Mouse (Mus musculus) embryonic stem cell, embryonic (primary cell): ENCODE data around the gene Crls1.

Source experiments
- CTCF ChIA-PET, 4 experiments: fragments of 300-600 bp in 2 of 4; fragments of 350-600 bp in 2 of 4; sonication (Branson Sonifier 250); formaldehyde crosslinking; loops; one replicate each; lab custom pipeline; 2022; ENCODE audit warnings: inconsistent platforms in 2 of 4; lab: Charles Lee
- POLR2A ChIA-PET, 4 experiments: fragments of 300-600 bp in 2 of 4; fragments of 350-600 bp in 2 of 4; sonication (Branson Sonifier 250); formaldehyde crosslinking; loops; one replicate each; lab custom pipeline; 2022; ENCODE audit warnings: antibody characterized with exemption in 4 of 4, inconsistent platforms in 1 of 4; lab: Charles Lee

Gene Crls1

GRCm38 (mm10) chr2:132873657-132874326 lies 27.3 kb downstream of the Crls1 start:
- CTCF ChIA-PET, result interaction anchor here in 2 of 4 experiments (1.0 to 1.3 kb wide), 2 partner anchors 30 kb away, joined by 3 read pairs; no protein-coding TSS in a partner anchor
- POLR2A ChIA-PET, result interaction anchor here in 1 of 4 experiments (0.8 kb wide), 1 partner anchor 23 kb away, joined by 3 read pairs; no protein-coding TSS in a partner anchor

- CTCF ChIA-PET, result interaction anchor here in 1 of 4 experiments (0.7 kb wide), 1 partner anchor 17 kb away, joined by 3 read pairs; no protein-coding TSS in a partner anchor
- POLR2A ChIA-PET, result interaction anchor here in 1 of 4 experiments (0.8 kb wide), 1 partner anchor 10 kb away, joined by 3 read pairs; no protein-coding TSS in a partner anchor
Observed at GRCm38 (mm10) chr2:132876991-132877390, 30.5 kb downstream of the Crls1 start.

- POLR2A ChIA-PET, result interaction anchor here in 3 of 4 experiments (0.5 to 1.8 kb wide), 17 partner anchors 8 to 598 kb away, joined by 3 to 5 read pairs (median 3); partner anchors contain the start of gene Crls1 (in 2 of the 3)
- CTCF ChIA-PET, result interaction anchor here in 3 of 4 experiments (0.6 to 2.8 kb wide), 6 partner anchors 24 to 1337 kb away, joined by 3 to 21 read pairs (median 6); partner anchors contain the start of gene Crls1 (in 2 of the 3)
Observed at GRCm38 (mm10) chr2:132879261-132880044, 33.0 kb downstream of the Crls1 start.

- POLR2A ChIA-PET, result interaction anchor here in 3 of 4 experiments (0.8 to 1.8 kb wide), 14 partner anchors 10 to 382 kb away, joined by 3 to 6 read pairs (median 4); partner anchors contain the start of genes Crls1 (in 2 of the 3), Mcm8 (in 1 of the 3), Shld1 (in 1 of the 3) and Trmt6 (in 1 of the 3)
- CTCF ChIA-PET, result interaction anchor here in 3 of 4 experiments (1.0 to 2.8 kb wide), 5 partner anchors 22 to 35 kb away, joined by 3 to 21 read pairs (median 8); partner anchors contain the start of gene Crls1 (in 2 of the 3)
Observed at GRCm38 (mm10) chr2:132880844-132881645, 34.6 kb downstream of the Crls1 start, which contains the start of gene Lrrn4. Lrrn4 (minus strand) TSS chr2:132880891.

GRCm38 (mm10) chr2:132884303-132884967 lies 38.0 kb downstream of the Crls1 start:
- ChIA-PET CTCF (interaction anchor here in 2 of 4 experiments (0.5 to 2.2 kb wide), 2 partner anchors 22 to 144 kb away, joined by 3 to 8 read pairs; no protein-coding TSS in a partner anchor), POLR2A (no interaction called here)

- ChIA-PET CTCF (interaction anchor here in 1 of 4 experiments (0.9 to 2.2 kb wide), 2 partner anchors 14 to 21 kb away, joined by 3 to 8 read pairs; no protein-coding TSS in a partner anchor), POLR2A (no interaction called here)
Observed at GRCm38 (mm10) chr2:132885312-132885711, 38.8 kb downstream of the Crls1 start.

GRCm38 (mm10) chr2:132893826-132894225 lies 47.4 kb downstream of the Crls1 start:
- POLR2A ChIA-PET, result no interaction called here
- CTCF ChIA-PET, result interaction anchor here in 1 of 4 experiments (0.7 kb wide), 2 partner anchors 10 to 17 kb away, joined by 3 read pairs; no protein-coding TSS in a partner anchor

GRCm38 (mm10) chr2:132898211-132898610 lies 51.7 kb downstream of the Crls1 start:
- ChIA-PET POLR2A (interaction anchor here in 1 of 4 experiments (0.5 to 0.6 kb wide), 2 partner anchors 81 to 434 kb away, joined by 3 read pairs; no protein-coding TSS in a partner anchor), CTCF (no interaction called here)

DNA sequence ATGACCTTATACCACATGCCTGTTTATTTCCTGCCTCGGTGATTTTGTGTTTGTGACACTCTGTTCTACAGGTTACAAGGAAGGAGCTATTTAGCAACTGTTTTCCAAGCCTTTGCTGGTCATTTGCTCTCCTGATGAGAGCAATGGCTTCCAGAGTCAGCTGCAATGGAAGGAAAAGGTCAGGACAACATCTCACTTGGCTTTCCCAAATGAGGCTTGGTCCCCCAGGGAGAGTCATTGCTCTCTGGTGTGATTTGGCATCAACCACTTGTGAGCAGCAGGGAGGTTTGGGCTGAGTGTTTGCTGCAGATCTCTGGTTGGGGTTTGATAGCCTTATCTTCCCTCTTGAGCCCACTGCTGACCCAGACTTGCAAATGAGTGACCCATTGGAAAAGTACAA lies 54.1 kb downstream of the Crls1 start:
- POLR2A ChIA-PET, result no interaction called here
- CTCF ChIA-PET, result interaction anchor here in 1 of 4 experiments (0.6 kb wide), 1 partner anchor 11 kb away, joined by 4 read pairs; no protein-coding TSS in a partner anchor

- ChIA-PET CTCF (interaction anchor here in 3 of 4 experiments (2.9 to 3.4 kb wide), 3 partner anchors 54 to 55 kb away, joined by 16 to 44 read pairs (median 28); partner anchors contain the start of gene Crls1 (in 3 of the 3)), POLR2A (interaction anchor here in 2 of 4 experiments (1.0 to 2.2 kb wide), 2 partner anchors 55 kb away, joined by 5 to 10 read pairs; partner anchors contain the start of gene Crls1 (in 2 of the 2))
Observed at GRCm38 (mm10) chr2:132901636-132902035, 55.2 kb downstream of the Crls1 start.

GRCm38 (mm10) chr2:132902056-132902455 lies 55.6 kb downstream of the Crls1 start:
- CTCF ChIA-PET, result interaction anchor here in 3 of 4 experiments (1.9 to 3.4 kb wide), 4 partner anchors 44 to 55 kb away, joined by 5 to 44 read pairs (median 22); partner anchors contain the start of gene Crls1 (in 3 of the 3)
- POLR2A ChIA-PET, result interaction anchor here in 2 of 4 experiments (1.0 to 2.2 kb wide), 2 partner anchors 55 kb away, joined by 5 to 10 read pairs; partner anchors contain the start of gene Crls1 (in 2 of the 2)

DNA sequence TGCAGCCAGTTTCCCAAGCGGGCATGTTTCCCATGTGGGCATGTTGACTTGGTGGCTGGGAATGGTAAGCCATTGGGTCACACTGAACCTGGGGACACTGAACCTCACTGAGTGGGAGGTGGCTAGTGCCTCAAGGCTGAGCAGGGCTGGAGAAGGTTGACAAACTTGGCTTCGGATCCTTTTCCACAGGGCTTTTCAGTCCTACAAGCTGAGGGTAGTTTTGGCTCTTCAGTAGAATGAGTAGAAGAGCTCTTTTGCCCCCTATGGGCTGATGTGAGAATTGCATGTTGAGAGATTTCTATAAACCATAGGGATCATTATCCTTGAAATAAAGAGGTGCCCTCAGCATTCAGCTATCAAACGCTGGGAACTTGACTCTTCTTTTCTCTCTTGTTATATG lies 57.0 kb downstream of the Crls1 start:
- CTCF ChIA-PET, result interaction anchor here (0.5 to 3.4 kb wide), 36 partner anchors 8 to 589 kb away, joined by 3 to 44 read pairs (median 4); partner anchors contain the start of genes Crls1 (in 4 of the 4) and Lrrn4 (in 3 of the 4)
- POLR2A ChIA-PET, result interaction anchor here (0.6 to 2.2 kb wide), 7 partner anchors 23 to 57 kb away, joined by 3 to 10 read pairs (median 5); partner anchors contain the start of genes Crls1 (in 3 of the 4) and Lrrn4 (in 1 of the 4)

DNA sequence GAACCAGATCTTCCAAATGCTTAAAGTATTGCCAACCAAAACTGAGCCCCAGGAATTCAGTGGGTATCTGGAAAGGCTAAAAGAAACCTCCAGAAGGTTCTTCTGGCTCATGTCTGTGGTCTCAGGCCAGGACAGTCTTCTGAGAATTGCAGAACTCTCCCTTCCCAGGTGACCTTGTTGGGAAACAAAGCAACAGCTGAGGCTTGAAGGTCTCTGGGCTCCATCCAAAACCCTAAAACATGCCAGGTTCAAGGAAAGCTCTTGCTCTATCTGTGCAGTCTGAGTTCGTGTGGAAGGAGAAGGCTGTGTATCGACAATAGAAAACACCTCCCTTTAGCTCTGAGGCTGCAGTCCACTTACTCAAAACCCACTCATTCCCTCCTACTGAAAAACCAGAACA lies 58.5 kb downstream of the Crls1 start:
- CTCF ChIA-PET, result interaction anchor here in 2 of 4 experiments (0.7 to 2.4 kb wide), 7 partner anchors 45 to 1360 kb away, joined by 3 to 17 read pairs (median 3); partner anchors contain the start of gene Crls1 (in 1 of the 2)
- POLR2A ChIA-PET, result interaction anchor here in 2 of 4 experiments (0.6 to 1.4 kb wide), 3 partner anchors 26 to 57 kb away, joined by 4 to 6 read pairs (median 4); no protein-coding TSS in a partner anchor

DNA sequence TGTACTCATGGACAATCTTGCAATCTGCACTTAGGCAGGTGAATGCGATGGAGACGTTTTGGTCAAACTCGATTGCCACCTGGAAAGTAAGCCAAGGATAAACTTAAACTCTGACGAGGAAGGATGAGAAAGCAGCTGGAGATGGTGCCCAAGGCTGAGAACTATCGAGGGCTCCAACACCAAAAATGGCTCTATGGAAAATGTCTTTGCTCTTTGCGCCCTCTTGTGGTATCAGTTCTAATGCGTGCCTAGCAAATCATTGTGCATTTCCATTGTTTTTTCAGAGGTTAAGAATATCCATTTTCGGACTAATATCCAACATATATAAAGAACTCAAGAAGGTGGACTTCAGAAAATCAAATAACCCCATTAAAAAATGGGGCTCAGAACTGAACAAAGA lies 60.3 kb downstream of the Crls1 start:
- POLR2A ChIA-PET, result no interaction called here

DNA sequence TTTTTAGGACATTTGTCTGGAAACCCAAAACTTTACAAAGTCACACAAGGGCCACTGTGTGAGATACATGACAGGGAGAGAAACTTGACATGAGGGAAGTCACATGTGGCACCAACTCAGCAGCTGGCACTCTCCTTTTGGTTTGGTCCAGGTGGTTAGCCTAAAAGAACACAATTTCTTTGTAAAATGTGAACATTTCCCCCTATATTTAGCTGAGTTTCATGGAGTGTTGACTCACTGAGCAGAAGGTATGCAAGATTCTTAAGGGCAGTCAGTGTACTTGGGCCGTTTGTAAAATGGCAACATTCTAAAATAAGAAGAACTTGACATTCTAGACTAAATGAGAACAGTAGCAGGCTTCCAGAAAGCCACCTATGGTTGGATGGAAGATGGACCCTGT lies 68.3 kb downstream of the Crls1 start:
- CTCF ChIA-PET, result no interaction called here
- POLR2A ChIA-PET, result no interaction called here

More for the DNA sequence above, 60.3 kb downstream of the Crls1 start:
- CTCF ChIA-PET, result interaction anchor here in 3 of 4 experiments (0.8 to 2.4 kb wide), 5 partner anchors 10 to 591 kb away, joined by 3 to 13 read pairs (median 6); partner anchors contain the start of gene Crls1 (in 1 of the 3)
